Mouse (Mus musculus): Measurements from ENCODE around the gene Lamb1. TPM values are rescaled to one million over a fixed set of nuclear protein-coding genes. Genes with fewer than 3 reads are reported as not detected.

Lamb1 gene
- total and polyA plus RNA-seq, 3 experiments: 0.11 TPM; not detected in 2

- no peak for ATAC-seq (ENCODE audit: extremely low read depth, insufficient number of reproducible peaks, low FRiP score, poor library complexity, severe bottlenecking)
- no peak for TF ChIP-seq CTCF (IDR thresholded peaks at IDR 0.05; ENCODE audit: low read depth, low read length)
- TF ChIP-seq GATA1 (IDR thresholded peaks at IDR 0.05; ENCODE audit: borderline replicate concordance, low read length): no peak
- no peak for TF ChIP-seq POLR2AphosphoS5 (IDR thresholded peaks at IDR 0.05; ENCODE audit: insufficient replicate concordance, low read depth, low read length)
- TF ChIP-seq TAL1 (conservative IDR thresholded peaks at IDR 0.05; ENCODE audit: low read depth, low read length): no peak
- TF ChIP-seq GATA2 (IDR thresholded peaks at IDR 0.05; ENCODE audit: borderline replicate concordance, low read depth, low read length): no peak
Observed at GRCm38 (mm10) chr12:31225451-31225850, 39.6 kb upstream of the Lamb1 start.

DNA sequence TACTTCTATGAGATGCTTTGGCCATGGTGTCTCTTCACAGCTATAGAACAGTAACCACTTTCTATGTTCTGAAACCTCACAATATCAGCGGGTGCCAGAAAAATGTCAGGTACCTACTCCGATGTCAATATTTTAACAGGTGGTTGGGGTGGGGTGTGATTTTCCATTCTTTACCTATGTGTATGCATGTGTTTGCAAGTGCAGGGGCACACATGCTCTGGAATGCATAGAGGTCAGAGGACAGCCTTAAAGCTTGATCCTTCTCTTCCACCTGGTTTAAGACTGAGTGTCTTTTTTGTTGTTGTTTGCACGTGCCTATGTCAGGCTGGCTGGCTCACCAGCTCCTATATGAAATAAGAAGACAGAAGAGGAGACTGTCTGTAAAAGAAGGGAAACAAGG is 37.9 kb upstream of the Lamb1 start:
- ATAC-seq (ENCODE audit: extremely low read depth, insufficient number of reproducible peaks, low FRiP score, poor library complexity, severe bottlenecking) (no peak), DNase-seq (ENCODE audit: low spot score) (no peak)
- Histone ChIP-seq H3K36me3 (replicated peaks) (no peaks in the 10 kb centered on the region), H3K4me1 (ENCODE audit: insufficient read depth, low read depth, low read length) (no peaks in the 10 kb centered on the region), H3K9me3 (replicated peaks) (no peaks in the 10 kb centered on the region), H3K27me3 (ENCODE audit: insufficient read depth, low read length) (peaks cover 4% of the 10 kb centered on the region; the same call in 1 of the 2 replicates), H3K4me3 (ENCODE audit: low read depth, low read length) (no peak overlapping the region)
- TF ChIP-seq GATA1 (IDR thresholded peaks at IDR 0.05; ENCODE audit: borderline replicate concordance, low read length) (no peak), GATA2 (IDR thresholded peaks at IDR 0.05; ENCODE audit: borderline replicate concordance, low read depth, low read length) (no peak), TAL1 (conservative IDR thresholded peaks at IDR 0.05; ENCODE audit: low read depth, low read length) (no peak), POLR2AphosphoS5 (IDR thresholded peaks at IDR 0.05; ENCODE audit: insufficient replicate concordance, low read depth, low read length) (no peak), CTCF (IDR thresholded peaks at IDR 0.05; ENCODE audit: low read depth, low read length) (no peak)

More at GRCm38 (mm10) chr12:31225451-31225850, 39.6 kb upstream of the Lamb1 start:
- Histone ChIP-seq H3K4me3 (ENCODE audit: low read depth, low read length) (no peak overlapping the region), H3K36me3 (replicated peaks) (no peaks in the 10 kb centered on the region), H3K27me3 (ENCODE audit: insufficient read depth, low read length) (peaks cover 4% of the 10 kb centered on the region; the same call in 1 of the 2 replicates), H3K9me3 (replicated peaks) (no peaks in the 10 kb centered on the region), H3K4me1 (ENCODE audit: insufficient read depth, low read depth, low read length) (no peaks in the 10 kb centered on the region)
- no peak for DNase-seq (ENCODE audit: low spot score)

- Histone ChIP-seq H3K9me3 (replicated peaks) (no peaks in the 10 kb centered on the region), H3K27me3 (ENCODE audit: insufficient read depth, low read length) (peaks cover 4% of the 10 kb centered on the region; the same call in 1 of the 2 replicates), H3K4me1 (ENCODE audit: insufficient read depth, low read depth, low read length) (no peaks in the 10 kb centered on the region), H3K4me3 (ENCODE audit: low read depth, low read length) (no peak overlapping the region), H3K36me3 (replicated peaks) (no peaks in the 10 kb centered on the region)
- no peak for DNase-seq (ENCODE audit: low spot score)
- TF ChIP-seq CTCF (IDR thresholded peaks at IDR 0.05; ENCODE audit: low read depth, low read length) (no peak), GATA1 (IDR thresholded peaks at IDR 0.05; ENCODE audit: borderline replicate concordance, low read length) (no peak)
- ATAC-seq (ENCODE audit: extremely low read depth, insufficient number of reproducible peaks, low FRiP score, poor library complexity, severe bottlenecking): no peak
Observed at GRCm38 (mm10) chr12:31228878-31229277, 36.2 kb upstream of the Lamb1 start.

DNA sequence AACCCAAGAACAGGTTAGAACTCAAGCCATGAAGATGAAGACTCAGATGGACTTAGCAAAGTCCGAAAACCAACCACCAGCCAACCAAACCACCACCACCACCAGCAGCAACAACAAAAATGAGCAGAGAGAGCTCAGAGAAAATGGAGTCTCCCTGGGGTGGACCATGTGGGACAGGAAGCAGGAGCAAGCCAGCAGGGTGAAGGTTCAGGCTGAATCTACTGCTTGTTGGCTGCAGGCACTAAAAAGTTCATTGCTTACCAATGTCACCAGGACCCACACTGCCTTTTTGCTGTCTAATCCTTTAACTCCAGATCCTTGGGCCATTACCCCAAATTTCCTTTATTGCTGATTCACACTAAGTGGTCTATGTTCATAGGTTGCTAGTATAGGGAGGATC is 32.4 kb upstream of the Lamb1 start:
- H3K4me3 ChIP-seq (ENCODE audit: low read depth, low read length): no peak overlapping the region
- no peak for TF ChIP-seq TAL1 (conservative IDR thresholded peaks at IDR 0.05; ENCODE audit: low read depth, low read length)
- TF ChIP-seq GATA1 (IDR thresholded peaks at IDR 0.05; ENCODE audit: borderline replicate concordance, low read length): no peak
- TF ChIP-seq GATA2 (IDR thresholded peaks at IDR 0.05; ENCODE audit: borderline replicate concordance, low read depth, low read length): no peak
- no peak for DNase-seq (ENCODE audit: low spot score)
- ATAC-seq (ENCODE audit: extremely low read depth, insufficient number of reproducible peaks, low FRiP score, poor library complexity, severe bottlenecking): no peak
- H3K9me3 ChIP-seq (replicated peaks): no peaks in the 10 kb centered on the region
- H3K4me1 ChIP-seq (ENCODE audit: insufficient read depth, low read depth, low read length): no peaks in the 10 kb centered on the region
- no peaks in the 10 kb centered on the region for H3K36me3 ChIP-seq (replicated peaks)
- H3K27me3 ChIP-seq (ENCODE audit: insufficient read depth, low read length): peaks cover 7% of the 10 kb centered on the region; the same call in 1 of the 2 replicates

- Histone ChIP-seq H3K4me3 (ENCODE audit: low read depth, low read length) (no peak overlapping the region), H3K36me3 (replicated peaks) (no peaks in the 10 kb centered on the region), H3K9me3 (replicated peaks) (no peaks in the 10 kb centered on the region), H3K27me3 (ENCODE audit: insufficient read depth, low read length) (peaks cover 9% of the 10 kb centered on the region; the same call in 1 of the 2 replicates), H3K4me1 (ENCODE audit: insufficient read depth, low read depth, low read length) (no peaks in the 10 kb centered on the region)
- no peak for DNase-seq (ENCODE audit: low spot score)
- TF ChIP-seq TAL1 (conservative IDR thresholded peaks at IDR 0.05; ENCODE audit: low read depth, low read length): no peak
- TF ChIP-seq GATA1 (IDR thresholded peaks at IDR 0.05; ENCODE audit: borderline replicate concordance, low read length): no peak
- TF ChIP-seq GATA2 (IDR thresholded peaks at IDR 0.05; ENCODE audit: borderline replicate concordance, low read depth, low read length): no peak
- TF ChIP-seq CTCF (IDR thresholded peaks at IDR 0.05; ENCODE audit: low read depth, low read length): no peak
- no peak for TF ChIP-seq POLR2AphosphoS5 (IDR thresholded peaks at IDR 0.05; ENCODE audit: insufficient replicate concordance, low read depth, low read length)
- ATAC-seq (ENCODE audit: extremely low read depth, insufficient number of reproducible peaks, low FRiP score, poor library complexity, severe bottlenecking): no peak
Observed at GRCm38 (mm10) chr12:31235018-31235417, 30.0 kb upstream of the Lamb1 start.

DNA sequence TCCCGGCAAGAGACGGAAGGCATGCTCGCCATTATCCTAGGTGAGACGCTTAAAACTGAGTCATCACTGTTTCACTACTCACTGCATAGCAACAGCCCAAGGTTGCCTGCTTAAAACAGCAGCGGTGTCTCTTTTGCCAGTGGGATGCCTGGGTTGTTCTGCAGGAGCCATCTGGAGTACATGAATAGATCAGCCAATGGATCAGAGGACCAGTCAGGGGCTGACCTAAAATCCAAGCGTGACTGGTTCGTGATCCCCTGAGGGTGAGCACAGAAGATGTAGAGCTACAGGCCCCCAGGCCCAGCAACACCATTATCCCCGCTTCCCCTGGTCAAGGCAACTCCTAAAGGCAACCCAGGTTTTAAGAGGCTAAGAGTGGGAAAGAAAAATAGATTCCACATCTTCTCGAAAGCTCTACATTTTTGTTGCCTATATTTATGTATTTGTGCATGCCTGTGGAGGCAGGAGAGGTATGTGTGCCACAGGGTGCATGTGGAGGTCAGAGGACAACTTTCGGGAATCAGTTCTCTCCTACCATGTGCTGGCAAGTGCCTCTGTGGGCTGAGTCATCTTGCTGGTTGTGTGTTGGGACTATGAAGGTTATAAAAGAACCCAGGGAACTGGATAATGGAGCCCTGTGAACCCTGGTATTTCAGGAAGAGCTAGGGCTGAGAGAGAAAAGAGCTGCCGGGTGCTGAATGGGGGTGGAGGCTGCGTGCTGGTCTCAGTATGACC is 28.0 kb upstream of the Lamb1 start:
- no peak for TF ChIP-seq POLR2AphosphoS5 (IDR thresholded peaks at IDR 0.05; ENCODE audit: insufficient replicate concordance, low read depth, low read length)
- TF ChIP-seq CTCF (IDR thresholded peaks at IDR 0.05; ENCODE audit: low read depth, low read length): no peak
- TF ChIP-seq GATA2 (IDR thresholded peaks at IDR 0.05; ENCODE audit: borderline replicate concordance, low read depth, low read length): no peak
- TF ChIP-seq GATA1 (IDR thresholded peaks at IDR 0.05; ENCODE audit: borderline replicate concordance, low read length): no peak
- TF ChIP-seq TAL1 (conservative IDR thresholded peaks at IDR 0.05; ENCODE audit: low read depth, low read length): no peak
- ATAC-seq (ENCODE audit: extremely low read depth, insufficient number of reproducible peaks, low FRiP score, poor library complexity, severe bottlenecking): no peak
- no peak for DNase-seq (ENCODE audit: low spot score)
- H3K4me3 ChIP-seq (ENCODE audit: low read depth, low read length): no peak overlapping the region
- no peaks in the 10 kb centered on the region for H3K9me3 ChIP-seq (replicated peaks)
- H3K27me3 ChIP-seq (ENCODE audit: insufficient read depth, low read length): peaks cover 9% of the 10 kb centered on the region
- H3K4me1 ChIP-seq (ENCODE audit: insufficient read depth, low read depth, low read length): no peaks in the 10 kb centered on the region
- H3K36me3 ChIP-seq (replicated peaks): no peaks in the 10 kb centered on the region
